10 mouse cellular contexts compared by ENCODE assay signal in genomic region chr2:180925176-180925575, GRCm38 (mm10). TPM values are rescaled to one million over a fixed set of nuclear protein-coding genes. Genes with fewer than 3 reads are reported as not detected.
DNase-seq lines count a peak whose midpoint lies in the region; ATAC-seq and TF ChIP-seq lines count a peak whose summit lies in the region.
"Had no signal": no experiment of that assay in that cellular context is flagged by ENCODE, and none has a peak within 500 bp of the region (broad histone marks: within the 10 kb centered on the region; RNA-seq: fewer than 3 reads in every experiment).

No protein-coding gene starts in this region.

- H3K27ac ChIP-seq in hindbrain, embryonic 10.5 days = no peak overlapping the region
- no peak overlapping the region for H3K27ac ChIP-seq in hindbrain, embryonic 13.5 days
- no peak overlapping the region for H3K27ac ChIP-seq in neural tube, embryonic 11.5 days (ENCODE audit: low read depth, low read length)
- no peak overlapping the region for H3K27ac ChIP-seq in testis, adult 2 months (ENCODE audit: control insufficient read depth, insufficient read depth, low read depth, low read length)
- H3K27ac ChIP-seq: embryonic facial prominence, embryonic 12.5 days had no signal

- H3K27me3 ChIP-seq in hindbrain, embryonic 10.5 days (ENCODE audit: insufficient read depth, poor library complexity, severe bottlenecking) = no peaks in the 10 kb centered on the region
- no peaks in the 10 kb centered on the region for H3K27me3 ChIP-seq in hindbrain, embryonic 13.5 days
- no peaks in the 10 kb centered on the region for H3K27me3 ChIP-seq in neural tube, embryonic 11.5 days (ENCODE audit: control insufficient read depth, insufficient read depth, low read length)
- no peaks in the 10 kb centered on the region for H3K27me3 ChIP-seq in testis, adult 2 months (ENCODE audit: control insufficient read depth, insufficient read depth, low read length)
- H3K27me3 ChIP-seq: embryonic facial prominence, embryonic 12.5 days had no signal

- peaks cover 25% of the 10 kb centered on the region for H3K4me1 ChIP-seq in hindbrain, embryonic 10.5 days (replicated peaks)
- H3K4me1 ChIP-seq in hindbrain, embryonic 13.5 days (replicated peaks) = peaks cover 15% of the 10 kb centered on the region
- H3K4me1 ChIP-seq in neural tube, embryonic 11.5 days (ENCODE audit: control insufficient read depth, insufficient read depth, low read length) = no peaks in the 10 kb centered on the region
- peaks cover 5% of the 10 kb centered on the region for H3K4me1 ChIP-seq in testis, adult 2 months (ENCODE audit: control insufficient read depth, insufficient read depth, low read length)
- H3K4me1 ChIP-seq: embryonic facial prominence, embryonic 12.5 days had no signal

- no peaks in the 10 kb centered on the region for H3K36me3 ChIP-seq in hindbrain, embryonic 10.5 days
- H3K36me3 ChIP-seq in hindbrain, embryonic 13.5 days = no peaks in the 10 kb centered on the region
- H3K36me3 ChIP-seq in neural tube, embryonic 11.5 days (ENCODE audit: control insufficient read depth, insufficient read depth, low read length) = no peaks in the 10 kb centered on the region
- H3K36me3 ChIP-seq in testis, adult 2 months (ENCODE audit: control insufficient read depth, insufficient read depth, low read length) = no peaks in the 10 kb centered on the region
- H3K36me3 ChIP-seq: embryonic facial prominence, embryonic 12.5 days had no signal

- H3K9ac ChIP-seq in hindbrain, embryonic 13.5 days = no peak overlapping the region
- no peak overlapping the region for H3K9ac ChIP-seq in neural tube, embryonic 11.5 days (ENCODE audit: low read length)
- H3K9ac ChIP-seq: embryonic facial prominence, embryonic 12.5 days had no signal

- no peak overlapping the region for H3K4me2 ChIP-seq in hindbrain, embryonic 13.5 days
- H3K4me2 ChIP-seq in neural tube, embryonic 11.5 days (ENCODE audit: low read depth) = no peak overlapping the region
- H3K4me2 ChIP-seq: embryonic facial prominence, embryonic 12.5 days had no signal

- intact Hi-C loops in heart, postnatal 14 days (cut with DNase I) = loop anchor here (1.0 to 2.0 kb wide), 2 partner anchors 39 to 134 kb away; no protein-coding TSS in a partner anchor
- intact Hi-C loops in left cerebral cortex, postnatal 10 days (cut with DNase I) = loop anchor here (1.0 to 10.0 kb wide), 2 partner anchors 39 to 130 kb away; no protein-coding TSS in a partner anchor

- H3K4me3 ChIP-seq in hindbrain, embryonic 10.5 days = no peak overlapping the region
- no peak overlapping the region for H3K4me3 ChIP-seq in hindbrain, embryonic 13.5 days
- H3K4me3 ChIP-seq in neural tube, embryonic 11.5 days (ENCODE audit: low read depth, low read length) = no peak overlapping the region
- no peak overlapping the region for H3K4me3 ChIP-seq in testis, adult 2 months (ENCODE audit: control insufficient read depth, low read depth, low read length)
- H3K4me3 ChIP-seq: embryonic facial prominence, embryonic 12.5 days; myocyte had no signal

- no peak for TF ChIP-seq POLR2A in testis, adult 2 months (IDR thresholded peaks at IDR 0.05; ENCODE audit: control insufficient read depth, low read depth, low read length)

- no peak for ATAC-seq in hindbrain, embryonic 13.5 days (ENCODE audit: low FRiP score)
- ATAC-seq in neural tube, embryonic 11.5 days (ENCODE audit: insufficient read depth, low FRiP score, low TSS enrichment) = no peak

- DNase-seq in hindbrain, embryonic 10.5 days (ENCODE audit: low spot score) = peak; percentile 79
- peak; percentile 71 for DNase-seq in adrenal gland, adult 2 months
- DNase-seq in embryo, embryonic 11 days = peak; percentile 81
- DNase-seq in heart, postnatal 14 days = peak; percentile 79 to 84
- peak; percentile 40 to 65 for DNase-seq in left cerebral cortex, postnatal 10 days (ENCODE audit: extremely low spot score in 1 of 2, low spot score in 2 of 2)
- DNase-seq in neural tube, embryonic 11.5 days (ENCODE audit: low spot score) = peak; percentile 80

- TF ChIP-seq CTCF in testis, adult 2 months (IDR thresholded peaks at IDR 0.05; ENCODE audit: control insufficient read depth, insufficient read depth, insufficient replicate concordance, low read depth, low read length) = peak; percentile 91; the same call in 1 of the 2 replicates

- 5% methylated on average over 4 of the region's 4 CpGs for WGBS in hindbrain, embryonic 10.5 days
- WGBS in hindbrain, embryonic 13.5 days = 8% methylated on average over 4 of the region's 4 CpGs
- WGBS in neural tube, embryonic 11.5 days = 4% methylated on average over 4 of the region's 4 CpGs

- H3K9me3 ChIP-seq in hindbrain, embryonic 10.5 days = no peaks in the 10 kb centered on the region
- H3K9me3 ChIP-seq in hindbrain, embryonic 13.5 days = no peaks in the 10 kb centered on the region
- no peaks in the 10 kb centered on the region for H3K9me3 ChIP-seq in neural tube, embryonic 11.5 days (ENCODE audit: control insufficient read depth, low read length)
- H3K9me3 ChIP-seq: embryonic facial prominence, embryonic 12.5 days had no signal

RNA-seq across cellular contexts. Expression of gene Birc7, which starts 3.6 kb away (rescaled TPM):
- polyA plus RNA-seq in hindbrain, embryonic 10.5 days (2016; fragmentation: Nextera tagmentation; extraction: Ambion mirVana) = 0.52 and 1.3 TPM in 2 replicates
- polyA plus RNA-seq in hindbrain, embryonic 13.5 days (2015; fragmentation: Nextera tagmentation; extraction: Ambion mirVana) = 0.17 and 0.35 TPM in 2 replicates
- not detected for total RNA-seq in adrenal gland, adult 2 months (2021)
- not detected in 2 replicates for polyA plus RNA-seq in adrenal gland, adult 2 months (2012; rRNA removed)
- total RNA-seq in heart, postnatal 14 days (2021) = not detected
- total RNA-seq in left cerebral cortex, postnatal 10 days (2021) = not detected
- 0.25 and 0.46 TPM in 2 replicates for polyA plus RNA-seq in neural tube, embryonic 11.5 days (2014; fragmentation: Nextera tagmentation; extraction: Ambion mirVana)
- polyA plus RNA-seq in testis, adult 2 months (2012; rRNA removed) = not detected in 2 replicates
- polyA plus RNA-seq: embryonic facial prominence, embryonic 12.5 days; myocyte had no signal

RNA-seq across cellular contexts. Expression of gene Ythdf1, which starts 4.4 kb away (rescaled TPM):
- 62.0 and 67.1 TPM in 2 replicates for polyA plus RNA-seq in hindbrain, embryonic 10.5 days (2016; fragmentation: Nextera tagmentation; extraction: Ambion mirVana)
- 42.2 and 47.6 TPM in 2 replicates for polyA plus RNA-seq in hindbrain, embryonic 13.5 days (2015; fragmentation: Nextera tagmentation; extraction: Ambion mirVana)
- total RNA-seq in adrenal gland, adult 2 months (2021) = 10 to 100 TPM; 41.8 to 57.9 TPM
- polyA plus RNA-seq in adrenal gland, adult 2 months (2012; rRNA removed) = 18.1 and 29.5 TPM in 2 replicates
- total RNA-seq in heart, postnatal 14 days (2021) = 10 to 100 TPM; 43.1 to 43.9 TPM
- total RNA-seq in left cerebral cortex, postnatal 10 days (2021) = 10 to 100 TPM; 62.7 to 67.6 TPM
- 75.7 and 77.9 TPM in 2 replicates for polyA plus RNA-seq in neural tube, embryonic 11.5 days (2014; fragmentation: Nextera tagmentation; extraction: Ambion mirVana)
- polyA plus RNA-seq in testis, adult 2 months (2012; rRNA removed) = 22.5 TPM in 2 replicates

RNA-seq across cellular contexts. Expression of gene Nkain4, which starts 29.3 kb away (rescaled TPM):
- polyA plus RNA-seq in hindbrain, embryonic 10.5 days (2016; fragmentation: Nextera tagmentation; extraction: Ambion mirVana) = 79.3 and 108 TPM in 2 replicates
- polyA plus RNA-seq in hindbrain, embryonic 13.5 days (2015; fragmentation: Nextera tagmentation; extraction: Ambion mirVana) = 90.9 and 106 TPM in 2 replicates
- 1 to 10 TPM; 5.0 to 9.5 TPM for total RNA-seq in adrenal gland, adult 2 months (2021)
- polyA plus RNA-seq in adrenal gland, adult 2 months (2012; rRNA removed) = 11.9 and 14.3 TPM in 2 replicates
- total RNA-seq in heart, postnatal 14 days (2021) = 10 to 100 TPM; 15.3 to 15.7 TPM
- 10 to 100 TPM; 39.3 to 39.9 TPM for total RNA-seq in left cerebral cortex, postnatal 10 days (2021)
- 65.1 and 73.6 TPM in 2 replicates for polyA plus RNA-seq in neural tube, embryonic 11.5 days (2014; fragmentation: Nextera tagmentation; extraction: Ambion mirVana)
- polyA plus RNA-seq in testis, adult 2 months (2012; rRNA removed) = 2.3 and 3.7 TPM in 2 replicates
- polyA plus RNA-seq: myocyte had no signal

RNA-seq across cellular contexts. Expression of gene Arfgap1, which starts 41.8 kb away (rescaled TPM):
- 85.4 and 89.4 TPM in 2 replicates for polyA plus RNA-seq in hindbrain, embryonic 10.5 days (2016; fragmentation: Nextera tagmentation; extraction: Ambion mirVana)
- 101 and 107 TPM in 2 replicates for polyA plus RNA-seq in hindbrain, embryonic 13.5 days (2015; fragmentation: Nextera tagmentation; extraction: Ambion mirVana)
- 10 to 100 TPM; 42.6 to 44.7 TPM for total RNA-seq in adrenal gland, adult 2 months (2021)
- 49.2 and 49.4 TPM in 2 replicates for polyA plus RNA-seq in adrenal gland, adult 2 months (2012; rRNA removed)
- 10 to 100 TPM; 41.0 to 41.8 TPM for total RNA-seq in heart, postnatal 14 days (2021)
- 100 to 1,000 TPM; 127 to 128 TPM for total RNA-seq in left cerebral cortex, postnatal 10 days (2021)
- polyA plus RNA-seq in neural tube, embryonic 11.5 days (2014; fragmentation: Nextera tagmentation; extraction: Ambion mirVana) = 60.2 and 61.4 TPM in 2 replicates
- polyA plus RNA-seq in testis, adult 2 months (2012; rRNA removed) = 31.2 and 32.2 TPM in 2 replicates
